Mouse (Mus musculus) E14TG2a.4 (cell line): ENCODE data around the gene Itgax.

Experiments
- CTCF ChIP-seq: conservative IDR thresholded peaks from 2 replicates; pipeline ENCODE4 v1.5.1; 2014; ENCODE audit warnings: low read length
- POU5F1 ChIP-seq: IDR thresholded peaks from 2 replicates; pipeline ENCODE4 v1.6.1; 2014; ENCODE audit warnings: low read length, borderline replicate concordance

GRCm38 (mm10) chr7:128164001-128164400 is 34.7 kb downstream of the Itgax start:
- no peak for TF ChIP-seq CTCF
- TF ChIP-seq POU5F1 = no peak
